Mouse (Mus musculus) olfactory bulb, adult 2 months (tissue): ENCODE results near the gene Syce3. TPM values are rescaled to one million over a fixed set of nuclear protein-coding genes. Genes with fewer than 3 reads are reported as not detected.

Experiments used
- H3K27ac ChIP-seq: fragments of 200-500 bp; 2 replicates; pipeline ENCODE4 v1.5.1; 2012; ENCODE audit warnings: low read depth, low read length; ENCODE audit not compliant: insufficient read depth
- H3K4me1 ChIP-seq: fragments of 200-500 bp; 2 replicates; pipeline ENCODE4 v1.6.1; 2012; ENCODE audit warnings: low read length; ENCODE audit not compliant: control insufficient read depth, insufficient read depth
- H3K4me3 ChIP-seq: fragments of 200-500 bp; 2 replicates; pipeline ENCODE4 v1.5.1; 2012; ENCODE audit warnings: mild to moderate bottlenecking, low read depth, low read length, moderate library complexity; ENCODE audit not compliant: insufficient read depth
- CTCF ChIP-seq: fragments of 200-500 bp; IDR thresholded peaks from 2 replicates; pipeline ENCODE4 v1.5.1; 2012; ENCODE audit warnings: low read depth, mild to moderate bottlenecking, low read length, moderate library complexity; ENCODE audit not compliant: insufficient read depth
- POLR2A ChIP-seq: fragments of 200-500 bp; IDR thresholded peaks from 2 replicates; pipeline ENCODE4 v1.6.1; 2012; ENCODE audit warnings: mild to moderate bottlenecking, low read depth, low read length, moderate library complexity; ENCODE audit not compliant: insufficient read depth
- WGBS: fragments of 180-500 bp; shearing (Covaris S2); methylation state at CpG from one replicate; pipeline ENCODE4 v1.1.7; 2018; 5-methylcytosine and 5-hydroxymethylcytosine counted together
- polyA plus RNA-seq: library from polyadenylated mRNA; stranded (reverse); fragments of >200 nt; gene quantifications from 2 replicates; pipeline ENCODE4 v1.2.4, GENCODE M21; 2012; ENCODE audit warnings: low replicate concordance; ENCODE audit not compliant: missing spikeins, insufficient read depth, insufficient read length

Syce3 gene
- polyA plus RNA-seq, 1 experiment, result not detected

DNA sequence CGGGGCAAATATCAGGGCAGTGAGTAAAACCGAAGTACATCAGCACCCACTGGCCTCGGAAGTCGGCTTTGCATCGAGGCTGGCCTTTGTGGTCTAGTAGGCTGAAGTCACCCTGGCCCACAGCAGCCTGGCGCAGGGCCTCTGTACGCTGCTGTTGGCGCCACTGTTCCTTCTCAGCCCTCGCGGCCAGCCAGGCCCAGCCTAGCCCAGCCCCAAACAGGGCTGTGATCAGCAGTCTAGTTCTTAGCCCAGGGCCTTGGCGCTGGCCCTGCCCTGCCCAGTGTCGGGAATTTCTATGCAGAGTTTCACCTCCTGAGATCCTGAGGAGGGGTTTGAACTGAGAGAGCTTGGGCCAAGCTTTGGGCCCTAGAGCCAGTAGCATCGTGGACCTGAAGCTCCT is 38.2 kb downstream of the Syce3 start:
- Histone ChIP-seq H3K4me3 (no peak overlapping the region), H3K27ac (no peak overlapping the region), H3K4me1 (peaks cover 20% of the 10 kb centered on the region)
- WGBS, result 83% methylated on average over 13 of the region's 13 CpGs
- TF ChIP-seq POLR2A (no peak), CTCF (no peak)

DNA sequence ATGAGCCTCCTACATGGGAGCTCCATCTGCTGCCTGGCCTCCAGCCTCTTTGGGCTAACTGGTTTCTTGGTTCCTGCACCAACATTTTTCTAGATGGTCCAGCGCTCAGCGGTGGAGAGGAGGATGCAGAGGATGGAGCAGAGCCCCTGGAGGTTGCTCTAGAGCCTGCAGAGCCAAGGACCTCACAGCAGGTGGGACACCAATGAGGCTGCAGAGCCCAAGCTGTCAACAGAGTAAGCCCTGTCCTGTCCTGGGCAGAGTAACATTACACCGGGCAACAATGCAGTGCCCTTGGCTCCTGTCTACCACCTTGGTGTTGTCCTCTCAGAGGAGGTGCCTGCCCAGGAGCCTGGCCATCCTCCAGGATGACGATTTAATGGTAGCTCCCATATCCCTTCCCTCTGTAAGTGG is 45.2 kb downstream of the Syce3 start:
- 95% methylated on average over 4 of the region's 4 CpGs for WGBS
- no peak overlapping the region for H3K27ac ChIP-seq
- TF ChIP-seq POLR2A, result no peak
- no peak for TF ChIP-seq CTCF
- H3K4me3 ChIP-seq, result no peak overlapping the region
- no peaks in the 10 kb centered on the region for H3K4me1 ChIP-seq

DNA sequence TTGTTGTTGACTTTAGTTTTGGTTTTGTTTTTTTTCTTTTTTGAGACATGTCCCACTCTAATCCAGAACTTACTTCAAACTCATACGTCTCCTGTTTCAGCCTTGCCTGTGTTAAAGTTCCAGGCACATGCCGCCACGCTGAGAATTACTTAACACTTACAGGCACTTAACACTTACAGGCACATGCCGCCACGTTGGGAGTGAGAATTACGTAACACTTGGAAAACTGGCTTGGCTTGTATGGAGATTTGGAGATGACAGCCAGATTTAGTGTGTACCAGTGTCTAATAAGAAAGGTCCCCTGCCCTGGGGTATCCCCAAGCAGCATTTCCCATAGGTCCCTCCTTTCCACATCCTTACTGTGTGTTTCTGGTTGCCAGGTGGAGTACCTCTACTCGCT is 47.3 kb downstream of the Syce3 start:
- 86% methylated on average over 7 of the region's 7 CpGs for WGBS
- Histone ChIP-seq H3K4me3 (no peak overlapping the region), H3K27ac (no peak overlapping the region), H3K4me1 (no peaks in the 10 kb centered on the region)
- TF ChIP-seq CTCF (no peak), POLR2A (no peak)

DNA sequence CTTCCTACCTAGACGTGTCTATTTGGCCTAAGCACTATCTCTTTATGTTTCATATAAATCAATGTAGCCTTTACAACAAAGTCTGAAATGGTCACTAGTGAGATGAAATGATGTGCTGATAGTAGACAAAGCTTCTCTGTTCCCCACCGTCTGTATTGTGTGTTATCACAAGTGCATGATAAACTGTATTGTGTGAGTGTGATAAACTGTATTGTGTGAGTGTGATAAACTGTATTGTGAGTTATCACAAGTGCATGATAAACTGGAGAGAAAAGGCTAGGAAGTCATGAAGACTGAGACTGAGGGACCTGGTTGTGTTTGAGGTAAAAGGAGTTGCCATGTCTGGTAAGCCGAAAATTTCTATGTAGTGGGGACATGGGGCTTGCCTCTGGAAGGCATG is 51.5 kb downstream of the Syce3 start:
- Histone ChIP-seq H3K27ac (no peak overlapping the region), H3K4me3 (no peak overlapping the region), H3K4me1 (peaks cover 16% of the 10 kb centered on the region)
- 78% methylated on average over 3 of the region's 3 CpGs for WGBS
- TF ChIP-seq CTCF (no peak), POLR2A (no peak)

GRCm38 (mm10) chr15:89356372-89356771 is 53.9 kb downstream of the Syce3 start:
- WGBS, result under 1% methylated on average over 15 of the region's 15 CpGs
- TF ChIP-seq POLR2A (no peak), CTCF (no peak)
- Histone ChIP-seq H3K27ac (no peak overlapping the region), H3K4me1 (peaks cover 17% of the 10 kb centered on the region), H3K4me3 (peak overlapping the region; percentile 53)

DNA sequence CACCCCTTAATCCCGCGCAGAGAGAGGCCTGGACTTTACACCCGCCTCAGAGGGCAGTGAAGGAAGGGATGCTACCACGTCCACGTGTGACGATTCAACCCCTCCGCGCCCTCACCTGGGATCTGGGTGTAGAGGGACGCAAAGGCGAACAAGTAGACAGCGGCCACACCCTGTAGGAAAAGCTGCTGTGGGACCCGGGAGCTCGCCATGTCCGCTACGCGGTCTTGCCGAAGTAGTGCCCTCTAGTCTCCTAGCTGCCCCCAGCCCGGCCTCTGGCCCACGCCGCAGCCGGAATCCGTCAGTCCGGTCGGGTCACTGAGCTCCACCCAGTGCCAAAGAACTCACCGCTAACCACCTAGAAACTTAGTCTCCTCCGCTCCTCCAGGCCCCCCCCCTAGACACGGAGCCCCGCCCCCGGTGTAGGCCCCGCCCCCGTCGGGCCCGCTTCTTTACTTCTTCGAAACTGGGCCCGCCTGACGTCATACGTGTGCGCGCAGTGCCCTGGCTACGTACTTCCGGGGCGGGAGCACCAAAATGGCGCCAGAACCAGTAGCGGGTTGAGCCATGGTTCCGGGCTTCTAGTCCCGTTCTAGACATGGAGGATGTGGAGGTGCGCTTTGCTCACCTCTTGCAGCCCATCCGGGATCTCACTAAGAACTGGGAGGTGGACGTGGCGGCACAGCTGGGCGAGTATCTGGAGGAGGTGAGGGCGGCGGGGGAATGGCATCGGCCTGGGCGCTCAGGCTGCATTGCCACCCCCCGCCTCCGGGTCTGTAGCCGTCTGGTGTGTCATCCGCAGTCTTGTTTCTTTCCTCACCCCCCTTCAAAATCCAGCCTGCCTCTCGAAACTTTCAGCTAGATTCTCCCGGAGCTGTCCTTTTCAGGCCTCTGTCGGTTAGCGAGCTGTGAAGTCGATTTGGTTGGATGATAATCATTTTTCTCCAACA is 54.8 kb downstream of the Syce3 start, which contains the start of the genes Lmf2 and Ncaph2:
Gene Lmf2, minus strand, starts transcription at position 419 of the 947 bp plus-strand sequence.
Gene Ncaph2, plus strand, starts transcription at position 479 of the 947 bp plus-strand sequence.
- H3K27ac ChIP-seq, result peak within 1 kb of the TSS; percentile 43
- peak within 1 kb of the TSS; percentile 53 for H3K4me3 ChIP-seq
- 1% methylated on average over 64 of the region's 64 CpGs for WGBS
- TF ChIP-seq CTCF (no peak), POLR2A (peak; percentile 52; the same call in 1 of the 2 replicates)
- H3K4me1 ChIP-seq, result peaks cover 17% of the 10 kb centered on the region

- TF ChIP-seq POLR2A (no peak), CTCF (no peak)
- peak overlapping the region; percentile 53; the same call in 1 of the 2 replicates for H3K4me3 ChIP-seq
- H3K4me1 ChIP-seq, result peaks cover 17% of the 10 kb centered on the region
- 62% methylated on average over 7 of the region's 7 CpGs for WGBS
- no peak overlapping the region for H3K27ac ChIP-seq
Measured at GRCm38 (mm10) chr15:89354455-89354854, 55.8 kb downstream of the Syce3 start.

DNA sequence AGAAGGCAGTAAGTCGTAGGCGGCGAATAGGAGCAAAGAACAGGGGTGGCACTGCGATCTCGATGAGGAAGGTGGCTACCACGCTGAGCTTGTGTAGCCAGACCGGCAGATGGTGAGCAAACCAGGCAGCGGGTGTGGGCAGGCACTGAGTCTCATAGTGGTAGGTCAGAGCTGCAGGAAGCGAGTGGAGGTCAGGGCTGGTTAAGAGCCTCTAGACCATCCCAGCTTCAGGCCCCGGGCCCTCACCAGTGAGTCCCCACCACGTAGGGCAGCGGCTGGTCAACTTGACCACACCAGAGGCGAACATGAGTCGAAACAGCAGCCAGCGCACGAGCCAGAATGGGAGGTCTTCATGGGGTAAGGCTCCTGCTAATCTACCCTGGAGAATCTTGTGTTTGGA is 56.5 kb downstream of the Syce3 start:
- TF ChIP-seq CTCF, result no peak
- TF ChIP-seq POLR2A, result no peak
- Histone ChIP-seq H3K27ac (no peak overlapping the region), H3K4me3 (no peak overlapping the region), H3K4me1 (peaks cover 17% of the 10 kb centered on the region)
- WGBS, result 93% methylated on average over 16 of the region's 16 CpGs

DNA sequence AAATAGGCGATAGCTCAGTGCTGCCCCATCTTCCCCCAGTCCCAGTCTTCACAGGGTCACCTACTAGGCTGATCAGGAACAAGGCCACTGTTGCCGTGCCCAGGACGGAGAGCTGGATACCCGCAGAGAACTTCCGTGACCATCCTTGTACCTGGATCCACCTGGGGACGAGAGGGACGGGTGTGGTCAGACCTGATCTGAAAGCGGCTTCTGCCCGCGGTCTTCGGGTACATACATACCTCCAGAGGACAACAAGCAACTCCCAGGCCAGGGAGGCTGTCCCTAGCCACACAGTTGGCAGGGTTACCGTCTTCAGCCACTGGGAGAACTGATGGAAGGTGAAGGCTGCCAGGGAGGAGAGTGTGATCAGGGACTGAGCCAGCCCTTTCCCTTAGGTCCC is 57.5 kb downstream of the Syce3 start:
- H3K27ac ChIP-seq, result no peak overlapping the region
- 96% methylated on average over 12 of the region's 12 CpGs for WGBS
- peaks cover 17% of the 10 kb centered on the region for H3K4me1 ChIP-seq
- TF ChIP-seq CTCF (no peak), POLR2A (no peak)
- H3K4me3 ChIP-seq, result no peak overlapping the region
